Mouse (Mus musculus): ENCODE results near the gene Kcna10. TPM values are rescaled to one million over a fixed set of nuclear protein-coding genes. Genes with fewer than 3 reads are reported as not detected.
A peak's percentile ranks its signal among the peaks of the same experiment; 100 is the strongest.

Kcna10 gene
- polyA plus RNA-seq, 1 experiment from 2014 or later = not detected

GRCm38 (mm10) chr3:107159859-107160324 is 23.0 kb upstream of the Kcna10 start:
- peak overlapping the region; percentile 42 for H3K4me2 ChIP-seq (ENCODE audit: low read depth)
- DNase-seq (ENCODE audit: low spot score) (peak; percentile 49), ATAC-seq (ENCODE audit: insufficient read depth, low FRiP score, low TSS enrichment) (peak; percentile 58)
- no peak overlapping the region for H3K27ac ChIP-seq (ENCODE audit: low read depth, low read length)
- H3K9me3 ChIP-seq (ENCODE audit: control insufficient read depth, low read length) = no peaks in the 10 kb centered on the region
- WGBS = 2% methylated on average over 17 of the region's 17 CpGs
- H3K27me3 ChIP-seq (ENCODE audit: control insufficient read depth, insufficient read depth, low read length) = no peaks in the 10 kb centered on the region
- H3K36me3 ChIP-seq (ENCODE audit: control insufficient read depth, insufficient read depth, low read length) = no peaks in the 10 kb centered on the region
- H3K4me1 ChIP-seq (ENCODE audit: control insufficient read depth, insufficient read depth, low read length) = no peaks in the 10 kb centered on the region; the same call in 1 of the 2 replicates
- no peak overlapping the region for H3K4me3 ChIP-seq (ENCODE audit: low read depth, low read length)
- H3K9ac ChIP-seq (ENCODE audit: low read length) = peak overlapping the region; percentile 41; the same call in 1 of the 2 replicates

- no peaks in the 10 kb centered on the region for H3K27me3 ChIP-seq (ENCODE audit: control insufficient read depth, insufficient read depth, low read length)
- no peaks in the 10 kb centered on the region for H3K36me3 ChIP-seq (ENCODE audit: control insufficient read depth, insufficient read depth, low read length)
- 93% methylated on average over 2 of the region's 2 CpGs for WGBS
- no peaks in the 10 kb centered on the region; the same call in 1 of the 2 replicates for H3K4me1 ChIP-seq (ENCODE audit: control insufficient read depth, insufficient read depth, low read length)
- no peak overlapping the region for H3K27ac ChIP-seq (ENCODE audit: low read depth, low read length)
- H3K9me3 ChIP-seq (ENCODE audit: control insufficient read depth, low read length) = no peaks in the 10 kb centered on the region
- DNase-seq (ENCODE audit: low spot score) (no peak), ATAC-seq (ENCODE audit: insufficient read depth, low FRiP score, low TSS enrichment) (no peak)
- no peak overlapping the region for H3K4me2 ChIP-seq (ENCODE audit: low read depth)
- no peak overlapping the region for H3K9ac ChIP-seq (ENCODE audit: low read length)
- no peak overlapping the region for H3K4me3 ChIP-seq (ENCODE audit: low read depth, low read length)
These were observed 20.1 kb upstream of the Kcna10 start for GRCm38 (mm10) chr3:107162741-107163140.

- H3K36me3 ChIP-seq (ENCODE audit: control insufficient read depth, insufficient read depth, low read length) = no peaks in the 10 kb centered on the region
- 69% methylated on average over 2 of the region's 2 CpGs for WGBS
- ATAC-seq (ENCODE audit: insufficient read depth, low FRiP score, low TSS enrichment) (no peak), DNase-seq (ENCODE audit: low spot score) (no peak)
- no peak overlapping the region for H3K4me2 ChIP-seq (ENCODE audit: low read depth)
- H3K9me3 ChIP-seq (ENCODE audit: control insufficient read depth, low read length) = no peaks in the 10 kb centered on the region
- no peaks in the 10 kb centered on the region for H3K27me3 ChIP-seq (ENCODE audit: control insufficient read depth, insufficient read depth, low read length)
- no peak overlapping the region for H3K9ac ChIP-seq (ENCODE audit: low read length)
- no peak overlapping the region for H3K4me3 ChIP-seq (ENCODE audit: low read depth, low read length)
- no peak overlapping the region for H3K27ac ChIP-seq (ENCODE audit: low read depth, low read length)
- H3K4me1 ChIP-seq (ENCODE audit: control insufficient read depth, insufficient read depth, low read length) = no peaks in the 10 kb centered on the region
These were observed 13.3 kb upstream of the Kcna10 start for GRCm38 (mm10) chr3:107169552-107169951.

- Histone ChIP-seq H3K9ac (ENCODE audit: low read length) (no peak overlapping the region), H3K4me2 (ENCODE audit: low read depth) (no peak overlapping the region), H3K9me3 (ENCODE audit: control insufficient read depth, low read length) (no peaks in the 10 kb centered on the region), H3K36me3 (ENCODE audit: control insufficient read depth, insufficient read depth, low read length) (no peaks in the 10 kb centered on the region), H3K27ac (ENCODE audit: low read depth, low read length) (no peak overlapping the region), H3K4me1 (ENCODE audit: control insufficient read depth, insufficient read depth, low read length) (no peaks in the 10 kb centered on the region; the same call in 1 of the 2 replicates), H3K4me3 (ENCODE audit: low read depth, low read length) (no peak overlapping the region), H3K27me3 (ENCODE audit: control insufficient read depth, insufficient read depth, low read length) (no peaks in the 10 kb centered on the region)
- ATAC-seq (ENCODE audit: insufficient read depth, low FRiP score, low TSS enrichment) (no peak), DNase-seq (ENCODE audit: low spot score) (no peak)
- 84% methylated on average over 3 of the region's 3 CpGs for WGBS
These were observed 10.9 kb upstream of the Kcna10 start for GRCm38 (mm10) chr3:107171964-107172363.

GRCm38 (mm10) chr3:107172556-107172955 is 10.3 kb upstream of the Kcna10 start:
- no peak overlapping the region for H3K4me3 ChIP-seq (ENCODE audit: low read depth, low read length)
- no peaks in the 10 kb centered on the region for H3K27me3 ChIP-seq (ENCODE audit: control insufficient read depth, insufficient read depth, low read length)
- WGBS = 92% methylated on average over 1 of the region's 1 CpGs

GRCm38 (mm10) chr3:107175486-107175885 is 7.4 kb upstream of the Kcna10 start:
- WGBS = 85% methylated on average over 4 of the region's 4 CpGs
- Histone ChIP-seq H3K27me3 (ENCODE audit: control insufficient read depth, insufficient read depth, low read length) (no peaks in the 10 kb centered on the region), H3K9me3 (ENCODE audit: control insufficient read depth, low read length) (no peaks in the 10 kb centered on the region), H3K27ac (ENCODE audit: low read depth, low read length) (no peak overlapping the region), H3K36me3 (ENCODE audit: control insufficient read depth, insufficient read depth, low read length) (no peaks in the 10 kb centered on the region), H3K4me1 (ENCODE audit: control insufficient read depth, insufficient read depth, low read length) (no peaks in the 10 kb centered on the region; the same call in 1 of the 2 replicates), H3K9ac (ENCODE audit: low read length) (no peak overlapping the region), H3K4me2 (ENCODE audit: low read depth) (no peak overlapping the region), H3K4me3 (ENCODE audit: low read depth, low read length) (no peak overlapping the region)
- no peak for ATAC-seq (ENCODE audit: insufficient read depth, low FRiP score, low TSS enrichment)
- DNase-seq (ENCODE audit: low spot score) = no peak

More at GRCm38 (mm10) chr3:107172556-107172955, 10.3 kb upstream of the Kcna10 start:
- H3K4me2 ChIP-seq (ENCODE audit: low read depth) = no peak overlapping the region
- DNase-seq (ENCODE audit: low spot score) (no peak), ATAC-seq (ENCODE audit: insufficient read depth, low FRiP score, low TSS enrichment) (no peak)
- H3K4me1 ChIP-seq (ENCODE audit: control insufficient read depth, insufficient read depth, low read length) = no peaks in the 10 kb centered on the region; the same call in 1 of the 2 replicates
- H3K9me3 ChIP-seq (ENCODE audit: control insufficient read depth, low read length) = no peaks in the 10 kb centered on the region
- H3K27ac ChIP-seq (ENCODE audit: low read depth, low read length) = no peak overlapping the region
- H3K9ac ChIP-seq (ENCODE audit: low read length) = no peak overlapping the region
- no peaks in the 10 kb centered on the region for H3K36me3 ChIP-seq (ENCODE audit: control insufficient read depth, insufficient read depth, low read length)

GRCm38 (mm10) chr3:107176501-107176900 is 6.4 kb upstream of the Kcna10 start:
- 34% methylated on average over 9 of the region's 9 CpGs for WGBS
- Histone ChIP-seq H3K36me3 (ENCODE audit: control insufficient read depth, insufficient read depth, low read length) (no peaks in the 10 kb centered on the region), H3K4me2 (ENCODE audit: low read depth) (no peak overlapping the region), H3K27me3 (ENCODE audit: control insufficient read depth, insufficient read depth, low read length) (no peaks in the 10 kb centered on the region), H3K9ac (ENCODE audit: low read length) (no peak overlapping the region), H3K4me3 (ENCODE audit: low read depth, low read length) (no peak overlapping the region), H3K9me3 (ENCODE audit: control insufficient read depth, low read length) (no peaks in the 10 kb centered on the region), H3K4me1 (ENCODE audit: control insufficient read depth, insufficient read depth, low read length) (no peaks in the 10 kb centered on the region; the same call in 1 of the 2 replicates), H3K27ac (ENCODE audit: low read depth, low read length) (no peak overlapping the region)
- peak; percentile 94 for ATAC-seq (ENCODE audit: insufficient read depth, low FRiP score, low TSS enrichment)
- peak; percentile 48 for DNase-seq (ENCODE audit: low spot score)

GRCm38 (mm10) chr3:107180860-107181259 is 2.0 kb upstream of the Kcna10 start:
- Histone ChIP-seq H3K4me3 (ENCODE audit: low read depth, low read length) (no peak overlapping the region), H3K27ac (ENCODE audit: low read depth, low read length) (no peak overlapping the region), H3K9ac (ENCODE audit: low read length) (no peak overlapping the region), H3K27me3 (ENCODE audit: control insufficient read depth, insufficient read depth, low read length) (no peaks in the 10 kb centered on the region), H3K4me1 (ENCODE audit: control insufficient read depth, insufficient read depth, low read length) (no peaks in the 10 kb centered on the region; the same call in 1 of the 2 replicates), H3K4me2 (ENCODE audit: low read depth) (no peak overlapping the region), H3K36me3 (ENCODE audit: control insufficient read depth, insufficient read depth, low read length) (no peaks in the 10 kb centered on the region), H3K9me3 (ENCODE audit: control insufficient read depth, low read length) (no peaks in the 10 kb centered on the region)
- ATAC-seq (ENCODE audit: insufficient read depth, low FRiP score, low TSS enrichment) (no peak), DNase-seq (ENCODE audit: low spot score) (no peak)
- WGBS = 74% methylated on average over 2 of the region's 2 CpGs

GRCm38 (mm10) chr3:107183178-107183577 is 322 bp downstream of the Kcna10 start:
- Histone ChIP-seq H3K9me3 (ENCODE audit: control insufficient read depth, low read length) (no peaks in the 10 kb centered on the region), H3K4me2 (ENCODE audit: low read depth) (no peak overlapping the region), H3K27me3 (ENCODE audit: control insufficient read depth, insufficient read depth, low read length) (no peaks in the 10 kb centered on the region), H3K27ac (ENCODE audit: low read depth, low read length) (no peak overlapping the region), H3K9ac (ENCODE audit: low read length) (no peak overlapping the region), H3K4me3 (ENCODE audit: low read depth, low read length) (no peak overlapping the region), H3K4me1 (ENCODE audit: control insufficient read depth, insufficient read depth, low read length) (no peaks in the 10 kb centered on the region), H3K36me3 (ENCODE audit: control insufficient read depth, insufficient read depth, low read length) (no peaks in the 10 kb centered on the region)
- DNase-seq (ENCODE audit: low spot score) (no peak), ATAC-seq (ENCODE audit: insufficient read depth, low FRiP score, low TSS enrichment) (no peak)
- WGBS = 91% methylated on average over 3 of the region's 3 CpGs

All from neural tube, embryonic 11.5 days (tissue).